Mouse (Mus musculus) intestine, postnatal 0 days (tissue): ENCODE measurements around the gene Tph1. TPM values are rescaled to one million over a fixed set of nuclear protein-coding genes. Genes with fewer than 3 reads are reported as not detected.
"Not testable (repeated sequence)": the region's sequence is repeated elsewhere in the genome, so short reads cannot be mapped to it uniquely, and the experiment has no call there.

Source experiments
- ATAC-seq: fragments of 200-750 bp; cut with Nextera tagmentation; 2 replicates; pipeline ENCODE4 v1.8.0; 2017; ENCODE audit warnings: mild to moderate bottlenecking, moderate TSS enrichment, moderate library complexity
- H3K27ac ChIP-seq: fragments of 300-500 bp; sonication (generic); 2 replicates; pipeline ENCODE4 v1.5.1; 2014; ENCODE audit warnings: mild to moderate bottlenecking, low read depth, low read length, moderate library complexity
- H3K27me3 ChIP-seq: fragments of 300-500 bp; sonication (generic); replicated peaks from 2 replicates; pipeline ENCODE4 v1.6.1; 2014; ENCODE audit warnings: low read length, mixed read lengths; ENCODE audit not compliant: control insufficient read depth, insufficient read depth
- H3K36me3 ChIP-seq: fragments of 300-500 bp; sonication (generic); 2 replicates; pipeline ENCODE4 v1.6.1; 2014; ENCODE audit warnings: mild to moderate bottlenecking, moderate library complexity; ENCODE audit not compliant: control insufficient read depth, insufficient read depth
- H3K4me1 ChIP-seq: fragments of 300-500 bp; sonication (generic); replicated peaks from 2 replicates; pipeline ENCODE4 v1.6.1; 2014; ENCODE audit warnings: antibody characterized with exemption, low read length, mixed read lengths; ENCODE audit not compliant: control insufficient read depth, insufficient read depth
- H3K4me2 ChIP-seq: fragments of 300-500 bp; sonication (generic); replicated peaks from 2 replicates; pipeline ENCODE4 v1.6.1; 2014; ENCODE audit warnings: low read depth, mild to moderate bottlenecking, moderate library complexity
- H3K4me3 ChIP-seq: fragments of 300-500 bp; sonication (generic); 2 replicates; pipeline ENCODE4 v1.5.1; 2014; ENCODE audit warnings: low read depth, low read length
- H3K9ac ChIP-seq: fragments of 300-500 bp; sonication (generic); 2 replicates; pipeline ENCODE4 v1.6.1; 2014; ENCODE audit warnings: mild to moderate bottlenecking, low read depth, low read length
- H3K9me3 ChIP-seq: fragments of 300-500 bp; sonication (generic); 2 replicates; pipeline ENCODE4 v1.6.1; 2016; ENCODE audit warnings: mixed run types; ENCODE audit not compliant: control insufficient read depth
- CTCF ChIP-seq: sonication (generic); IDR thresholded peaks from 2 replicates; pipeline ENCODE4 v1.5.1; 2016; ENCODE audit warnings: low read depth, mild to moderate bottlenecking, control low read depth, antibody characterized with exemption, moderate library complexity
- whole genome bisulfite sequencing: fragments of 180-500 bp; shearing (Covaris S2); extraction: QIAGEN DNeasy Blood & Tissue Kit; methylation state at CpG from one replicate; pipeline ENCODE4 v1.1.7; 2014; 5-methylcytosine and 5-hydroxymethylcytosine counted together
- polyA plus RNA-seq: library from polyadenylated mRNA; unstranded; fragments of >200 nt; fragmentation: Nextera tagmentation; extraction: Ambion mirVana; gene quantifications from 2 replicates; pipeline ENCODE4 v1.2.1, GENCODE M21; 2015

Tph1 gene
- polyA plus RNA-seq, 1 experiment from 2014 or later: 4.8 TPM

DNA sequence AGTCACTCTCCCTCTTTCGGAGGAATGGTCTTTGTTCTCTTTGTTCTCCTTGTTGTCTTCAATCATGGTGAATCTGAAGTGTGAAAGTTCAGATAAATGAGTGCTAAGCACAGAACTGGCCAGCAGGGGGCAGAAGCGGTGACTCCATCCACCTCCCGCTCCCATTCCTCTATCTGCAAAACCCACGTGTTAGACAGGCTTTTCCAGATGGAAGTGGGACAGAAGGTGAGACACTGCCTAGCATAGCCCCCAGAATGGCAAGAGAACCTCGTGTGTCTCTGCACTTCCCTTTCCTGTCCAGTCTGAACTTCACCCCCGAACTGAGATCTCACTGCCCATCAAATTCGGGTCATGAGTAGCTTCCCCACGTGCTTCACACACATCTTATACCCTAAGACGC, 7.1 kb downstream of the Tph1 start:
- no peaks in the 10 kb centered on the region for H3K4me1 ChIP-seq
- peak; percentile 83 for TF ChIP-seq CTCF
- 38% methylated on average over 9 of the region's 9 CpGs for WGBS
- H3K27ac ChIP-seq: no peak overlapping the region
- no peaks in the 10 kb centered on the region for H3K36me3 ChIP-seq
- H3K4me2 ChIP-seq: no peak overlapping the region
- ATAC-seq: no peak
- no peak overlapping the region for H3K4me3 ChIP-seq
- H3K9me3 ChIP-seq: no peaks in the 10 kb centered on the region
- H3K27me3 ChIP-seq: peaks cover 16% of the 10 kb centered on the region
- no peak overlapping the region for H3K9ac ChIP-seq

DNA sequence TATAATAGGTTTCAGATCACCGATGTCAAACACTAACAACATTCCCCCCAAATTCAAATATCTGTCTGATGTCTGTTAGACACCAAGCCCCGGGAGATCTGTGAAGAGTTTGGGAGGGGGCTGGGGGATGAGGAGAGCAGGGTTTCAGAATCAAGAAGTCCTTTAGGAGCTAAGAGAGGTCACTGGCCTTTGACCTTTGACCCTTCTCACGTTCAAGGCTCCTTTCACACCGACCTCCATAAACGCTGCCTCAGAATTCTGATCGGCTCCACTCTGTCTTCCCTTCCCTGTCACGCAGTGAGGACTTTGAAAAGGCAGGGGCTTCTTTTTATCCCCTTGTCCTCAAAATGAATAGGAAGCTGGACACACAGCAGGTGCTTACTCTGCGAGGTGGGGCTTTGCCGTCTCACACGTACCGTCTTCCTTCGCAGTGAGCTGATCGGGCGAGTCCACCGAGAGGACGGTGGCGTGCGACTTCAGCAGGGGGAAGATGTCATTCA, 10.7 kb downstream of the Tph1 start:
- no peak for ATAC-seq
- H3K4me1 ChIP-seq: no peaks in the 10 kb centered on the region
- H3K36me3 ChIP-seq: no peaks in the 10 kb centered on the region
- no peak for TF ChIP-seq CTCF
- no peak overlapping the region for H3K9ac ChIP-seq
- H3K27ac ChIP-seq: no peak overlapping the region
- H3K4me2 ChIP-seq: no peak overlapping the region
- H3K27me3 ChIP-seq: peaks cover 9% of the 10 kb centered on the region
- H3K9me3 ChIP-seq: no peaks in the 10 kb centered on the region
- H3K4me3 ChIP-seq: no peak overlapping the region
- WGBS: 48% methylated on average over 18 of the region's 18 CpGs

DNA sequence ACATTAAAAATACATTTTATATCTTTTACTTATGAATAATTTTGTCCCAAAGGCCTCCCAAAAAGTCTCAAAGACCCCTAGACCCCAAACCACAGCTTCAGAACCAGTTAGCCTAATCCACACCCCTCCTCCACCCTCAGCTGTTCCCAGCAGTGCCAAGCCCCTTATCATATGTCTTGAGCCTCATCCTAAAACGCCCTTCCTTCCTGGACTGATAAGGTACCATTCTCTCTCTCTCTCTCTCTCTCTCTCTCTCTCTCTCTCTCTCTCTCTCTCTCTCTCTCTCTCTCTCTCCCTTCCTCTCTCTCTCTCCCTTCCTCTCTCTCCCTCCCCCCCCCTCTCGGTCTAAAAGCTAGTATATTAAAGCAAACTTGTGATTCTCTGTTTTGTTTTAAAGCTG, 20.1 kb downstream of the Tph1 start:
- Histone ChIP-seq H3K36me3 (no peaks in the 10 kb centered on the region), H3K9ac (no peak overlapping the region), H3K9me3 (no peaks in the 10 kb centered on the region), H3K4me3 (no peak overlapping the region), H3K27me3 (no peaks in the 10 kb centered on the region), H3K27ac (no peak overlapping the region), H3K4me2 (no peak overlapping the region), H3K4me1 (no peaks in the 10 kb centered on the region)
- ATAC-seq: no peak
- no peak for TF ChIP-seq CTCF
- 53% methylated on average over 2 of the region's 2 CpGs for WGBS

DNA sequence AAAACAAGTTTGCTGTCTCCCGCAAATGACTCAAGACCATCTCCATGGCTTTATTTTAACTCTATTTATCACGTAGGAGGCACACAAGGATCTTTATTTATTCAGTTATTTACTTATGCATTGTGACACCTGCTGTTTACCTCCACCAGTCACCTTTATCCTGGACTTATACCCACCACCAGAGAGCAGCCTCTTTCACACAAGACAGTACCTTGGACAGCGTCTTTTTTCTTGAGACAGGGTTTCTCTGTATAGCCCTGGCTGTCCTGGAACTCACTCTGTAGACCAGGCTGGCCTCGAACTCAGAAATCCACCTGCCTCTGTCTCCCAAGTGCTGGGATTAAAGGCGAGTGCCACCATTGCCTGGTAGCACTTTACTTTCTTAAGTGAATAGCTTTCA, 22.1 kb downstream of the Tph1 start:
- ATAC-seq, H3K4me3 ChIP-seq, H3K4me1 ChIP-seq, H3K4me2 ChIP-seq, H3K9ac ChIP-seq, H3K27ac ChIP-seq, H3K36me3 ChIP-seq, H3K27me3 ChIP-seq, H3K9me3 ChIP-seq: not testable (repeated sequence)
- 0 out of 2 replicates have a peak, but pooled peaks have one; percentile 6 for TF ChIP-seq CTCF
- WGBS: 37% methylated on average over 5 of the region's 5 CpGs

DNA sequence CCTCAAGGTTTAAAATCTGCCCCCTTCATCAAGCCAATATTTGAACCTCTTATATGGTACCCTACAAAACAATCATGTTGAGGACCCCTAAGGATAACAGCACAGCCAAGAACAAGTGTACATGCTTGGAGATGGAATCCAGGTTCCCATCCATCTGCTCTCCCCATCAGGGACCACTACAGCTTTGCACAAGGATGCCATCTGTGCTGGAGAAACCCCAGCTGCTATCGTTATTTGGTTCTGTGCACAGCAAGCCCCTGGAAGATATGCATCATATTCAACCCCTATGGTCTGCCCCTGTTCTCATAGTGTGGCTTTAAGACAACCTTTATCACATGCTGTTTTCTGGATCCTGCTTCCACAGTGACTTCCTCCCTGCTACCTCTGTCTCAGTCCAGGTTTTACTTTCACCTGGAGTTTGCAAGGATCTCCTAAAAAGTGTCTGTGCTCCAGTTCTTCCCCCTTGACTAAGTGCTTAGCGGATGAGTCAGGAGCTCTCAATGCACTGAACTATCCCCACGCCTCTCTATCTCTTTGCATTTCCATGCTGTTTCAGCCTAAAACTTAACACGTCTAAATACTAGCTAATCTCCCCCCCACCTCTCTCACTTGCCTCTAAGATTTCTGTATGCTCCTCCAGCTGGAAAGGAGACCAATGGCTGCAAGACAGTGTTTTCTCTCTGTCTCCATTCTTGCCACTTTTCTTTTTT, 23.8 kb downstream of the Tph1 start:
- no peaks in the 10 kb centered on the region for H3K9me3 ChIP-seq
- no peak overlapping the region for H3K9ac ChIP-seq
- H3K4me1 ChIP-seq: no peaks in the 10 kb centered on the region
- H3K27ac ChIP-seq: no peak overlapping the region
- 72% methylated on average over 4 of the region's 4 CpGs for WGBS
- H3K4me2 ChIP-seq: no peak overlapping the region
- ATAC-seq: no peak
- H3K36me3 ChIP-seq: no peaks in the 10 kb centered on the region
- TF ChIP-seq CTCF: no peak
- no peak overlapping the region for H3K4me3 ChIP-seq
- 0 out of 2 replicates have a peak, but pooled peaks cover 3% of the 10 kb centered on the region for H3K27me3 ChIP-seq

DNA sequence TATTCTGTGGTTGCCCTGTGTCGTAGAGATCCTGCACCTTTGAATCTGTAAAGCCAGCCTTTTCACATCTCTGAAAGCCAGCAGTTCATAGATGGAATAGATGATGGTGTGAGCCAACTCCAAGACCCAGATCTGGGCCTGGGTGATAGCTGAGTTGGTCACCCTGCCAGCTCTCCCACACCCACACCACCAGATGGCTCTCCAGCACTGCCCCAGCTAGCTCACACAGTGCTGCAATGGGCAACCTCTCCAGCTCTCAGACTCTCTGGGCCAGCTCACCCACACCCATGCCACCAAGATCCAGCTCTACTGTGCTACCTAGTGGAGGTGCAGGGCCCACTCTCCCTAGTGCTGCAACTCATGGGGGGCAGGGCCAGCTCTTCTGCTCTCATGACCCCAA, 29.2 kb downstream of the Tph1 start:
- ATAC-seq: no peak
- no peak overlapping the region for H3K27ac ChIP-seq
- H3K36me3 ChIP-seq: no peaks in the 10 kb centered on the region
- peak; percentile 58 for TF ChIP-seq CTCF
- 77% methylated on average over 1 of the region's 1 CpGs for WGBS
- 0 out of 2 replicates have a peak, but pooled peaks cover 4% of the 10 kb centered on the region for H3K4me1 ChIP-seq
- no peak overlapping the region for H3K4me2 ChIP-seq
- no peak overlapping the region for H3K9ac ChIP-seq
- H3K9me3 ChIP-seq: no peaks in the 10 kb centered on the region
- H3K4me3 ChIP-seq: no peak overlapping the region
- H3K27me3 ChIP-seq: 0 out of 2 replicates have a peak, but pooled peaks cover 3% of the 10 kb centered on the region
